Mouse (Mus musculus): Measurements from ENCODE around the gene Siah1a. TPM values are rescaled to one million over a fixed set of nuclear protein-coding genes. Genes with fewer than 3 reads are reported as not detected.

Siah1a gene
- total RNA-seq (2023; ENCODE audit: inconsistent age), result 15.5 to 19.1 TPM (median 18.0 TPM) in 4 replicates

GRCm38 (mm10) chr8:86745221-86745934, at the start of gene Siah1a, which contains the start of gene Gm10638:
Siah1a (minus strand) TSS chr8:86745934.
Gm10638 (plus strand) TSS chr8:86745699.

Other genes starting within 250 kb of the Siah1a start
- not detected in 4 replicates for gene Abcc12, start 165.2 kb downstream of the Siah1a start, total RNA-seq (2023; ENCODE audit: inconsistent age)
- gene Lonp2, start 121.9 kb downstream of the Siah1a start, total RNA-seq (2023; ENCODE audit: inconsistent age), result 50.6 to 60.0 TPM (median 57.4 TPM) in 4 replicates
- 0.60 to 0.96 TPM (median 0.81 TPM) in 4 replicates for gene Gm10638, start 235 bp downstream of the Siah1a start, total RNA-seq (2023; ENCODE audit: inconsistent age)
- gene N4bp1, start 139.3 kb upstream of the Siah1a start, total RNA-seq (2023; ENCODE audit: inconsistent age), result 23.5 to 28.0 TPM (median 23.9 TPM) in 4 replicates

Data from B cell, adult (primary cell).